Mouse (Mus musculus) retina, postnatal 7 days (tissue): ENCODE measurements around the gene Col19a1.

Source experiments
- DNase-seq: peaks from one replicate; pipeline ENCODE4 v3.0.0-alpha.2; 2012; ENCODE audit warnings: low read depth, low spot score

The Col19a1 gene

GRCm38 (mm10) chr1:24230428-24230827, 356.8 kb downstream of the Col19a1 start:
- DNase-seq: no peak

- DNase-seq: no peak
Measured at GRCm38 (mm10) chr1:24229552-24229951, 357.7 kb downstream of the Col19a1 start.

GRCm38 (mm10) chr1:24226941-24227711, 360.1 kb downstream of the Col19a1 start:
- DNase-seq: no peak

GRCm38 (mm10) chr1:24225825-24226526, 361.3 kb downstream of the Col19a1 start:
- no peak for DNase-seq

GRCm38 (mm10) chr1:24222981-24223612, 364.2 kb downstream of the Col19a1 start:
- no peak for DNase-seq

- no peak for DNase-seq
Measured at GRCm38 (mm10) chr1:24222231-24222630, 365.0 kb downstream of the Col19a1 start.

GRCm38 (mm10) chr1:24219041-24219440, 368.2 kb downstream of the Col19a1 start:
- DNase-seq: no peak
